Mouse (Mus musculus): Measurements from ENCODE around the gene Cacng7. TPM values are rescaled to one million over a fixed set of nuclear protein-coding genes. Genes with fewer than 3 reads are reported as not detected.
A peak's percentile ranks its signal among the peaks of the same experiment; 100 is the strongest.

The Cacng7 gene
- polyA plus RNA-seq, 1 experiment from 2014 or later, result 2.2 TPM

DNA sequence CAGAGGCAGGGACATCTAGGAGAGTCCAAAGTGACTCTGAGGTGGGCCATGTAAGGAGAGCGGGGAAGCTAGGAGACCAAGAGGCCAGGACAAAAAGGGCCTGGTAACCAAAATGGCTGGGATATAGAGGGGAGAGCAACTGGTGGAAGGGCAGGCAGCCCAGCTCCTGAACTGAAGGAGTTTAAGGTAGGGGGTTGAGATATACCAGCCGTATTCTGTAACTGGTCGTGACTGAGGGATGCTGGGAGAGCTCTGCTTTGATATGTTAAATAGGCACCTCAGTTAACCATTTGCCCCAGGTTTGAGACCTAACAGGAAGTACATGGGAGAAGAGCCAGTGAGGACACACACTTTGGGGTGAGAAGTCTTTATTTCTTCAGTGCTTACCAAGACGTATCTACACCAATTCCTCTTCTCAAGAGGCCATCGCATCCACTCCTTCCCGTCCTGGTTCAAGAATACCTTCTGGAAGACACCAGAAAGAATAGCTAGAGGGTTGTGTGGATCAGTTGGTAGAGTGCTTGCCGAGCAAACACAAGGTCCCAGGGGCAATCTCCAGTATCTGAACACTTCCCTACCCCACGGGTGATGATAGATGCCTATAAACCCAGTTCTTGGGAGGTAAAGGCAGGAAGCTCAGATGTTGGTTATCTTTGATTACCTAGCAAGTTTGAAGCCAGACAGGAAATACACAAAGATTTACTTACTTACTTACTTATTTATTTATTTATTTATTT, 31.7 kb upstream of the Cacng7 start:
- H3K4me2 ChIP-seq (replicated peaks; ENCODE audit: low read depth, low read length), result no peak overlapping the region
- 70% methylated on average over 8 of the region's 8 CpGs for WGBS
- no peaks in the 10 kb centered on the region for H3K9me3 ChIP-seq (ENCODE audit: control insufficient read depth, low read length)
- peaks cover 23% of the 10 kb centered on the region for H3K36me3 ChIP-seq (ENCODE audit: control insufficient read depth, insufficient read depth, low read length)
- peaks cover 38% of the 10 kb centered on the region for H3K27me3 ChIP-seq (ENCODE audit: control insufficient read depth, insufficient read depth, low read length)
- ATAC-seq (ENCODE audit: low FRiP score, low TSS enrichment), result no peak
- no peak overlapping the region for H3K4me3 ChIP-seq (ENCODE audit: low read length)
- H3K9ac ChIP-seq (ENCODE audit: low read depth, low read length), result no peak overlapping the region
- no peak overlapping the region for H3K27ac ChIP-seq (ENCODE audit: low read depth, low read length)
- peaks cover 9% of the 10 kb centered on the region; the same call in 1 of the 2 replicates for H3K4me1 ChIP-seq (ENCODE audit: control insufficient read depth, insufficient read depth, low read length)

DNA sequence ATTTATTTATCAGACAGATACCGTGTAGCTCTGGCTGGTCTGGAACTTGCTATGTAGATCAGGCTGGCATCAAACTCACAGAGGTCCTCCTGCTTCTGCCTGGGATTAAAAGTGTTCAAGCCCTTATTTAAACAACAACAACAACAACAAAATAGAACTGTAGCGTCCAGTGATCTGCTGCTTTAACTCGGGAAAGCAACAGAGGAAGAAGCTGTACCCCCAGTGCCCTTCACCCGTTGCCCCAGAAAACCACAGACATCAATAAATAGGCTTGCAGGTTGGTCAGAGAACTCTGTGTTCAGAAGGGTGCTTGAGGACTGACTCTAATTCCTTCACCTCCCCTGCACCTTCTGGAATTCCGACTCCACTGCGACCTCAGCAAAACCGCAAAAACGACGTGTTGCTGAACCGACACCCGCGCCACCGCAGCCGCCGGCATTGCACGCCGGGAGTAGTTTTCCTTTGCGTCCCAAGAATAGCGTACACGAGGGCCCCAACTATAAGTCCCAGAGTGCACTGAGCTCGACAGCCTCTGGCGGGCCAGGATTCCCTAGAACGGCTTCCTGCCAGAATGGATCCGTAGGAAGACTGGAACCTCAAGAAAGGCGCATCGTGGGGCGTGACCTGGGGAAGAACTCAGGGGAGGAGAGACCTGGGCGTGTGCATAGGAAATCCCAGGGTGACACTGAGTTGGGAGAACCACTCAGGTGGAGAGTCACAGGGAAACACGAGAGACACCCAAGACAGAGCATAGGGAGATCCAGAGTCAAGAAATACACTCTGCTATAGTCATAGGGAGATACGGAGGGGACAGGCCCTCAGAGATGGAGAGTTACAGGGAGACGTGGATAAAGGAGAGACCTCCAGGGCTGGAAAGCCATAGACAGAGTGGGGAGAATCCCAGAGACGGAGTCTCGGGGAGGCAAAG, 30.9 kb upstream of the Cacng7 start:
- Histone ChIP-seq H3K36me3 (ENCODE audit: control insufficient read depth, insufficient read depth, low read length) (peaks cover 17% of the 10 kb centered on the region), H3K4me3 (ENCODE audit: low read length) (peak overlapping the region; percentile 33), H3K9me3 (ENCODE audit: control insufficient read depth, low read length) (no peaks in the 10 kb centered on the region), H3K27ac (ENCODE audit: low read depth, low read length) (no peak overlapping the region), H3K27me3 (ENCODE audit: control insufficient read depth, insufficient read depth, low read length) (peaks cover 38% of the 10 kb centered on the region), H3K4me2 (replicated peaks; ENCODE audit: low read depth, low read length) (peak overlapping the region; percentile 56), H3K9ac (ENCODE audit: low read depth, low read length) (peak overlapping the region; percentile 40; the same call in 1 of the 2 replicates), H3K4me1 (ENCODE audit: control insufficient read depth, insufficient read depth, low read length) (peaks cover 9% of the 10 kb centered on the region; the same call in 1 of the 2 replicates)
- 7% methylated on average over 33 of the region's 33 CpGs for WGBS
- ATAC-seq (ENCODE audit: low FRiP score, low TSS enrichment), result peak; percentile 33; the same call in 1 of the 2 replicates

DNA sequence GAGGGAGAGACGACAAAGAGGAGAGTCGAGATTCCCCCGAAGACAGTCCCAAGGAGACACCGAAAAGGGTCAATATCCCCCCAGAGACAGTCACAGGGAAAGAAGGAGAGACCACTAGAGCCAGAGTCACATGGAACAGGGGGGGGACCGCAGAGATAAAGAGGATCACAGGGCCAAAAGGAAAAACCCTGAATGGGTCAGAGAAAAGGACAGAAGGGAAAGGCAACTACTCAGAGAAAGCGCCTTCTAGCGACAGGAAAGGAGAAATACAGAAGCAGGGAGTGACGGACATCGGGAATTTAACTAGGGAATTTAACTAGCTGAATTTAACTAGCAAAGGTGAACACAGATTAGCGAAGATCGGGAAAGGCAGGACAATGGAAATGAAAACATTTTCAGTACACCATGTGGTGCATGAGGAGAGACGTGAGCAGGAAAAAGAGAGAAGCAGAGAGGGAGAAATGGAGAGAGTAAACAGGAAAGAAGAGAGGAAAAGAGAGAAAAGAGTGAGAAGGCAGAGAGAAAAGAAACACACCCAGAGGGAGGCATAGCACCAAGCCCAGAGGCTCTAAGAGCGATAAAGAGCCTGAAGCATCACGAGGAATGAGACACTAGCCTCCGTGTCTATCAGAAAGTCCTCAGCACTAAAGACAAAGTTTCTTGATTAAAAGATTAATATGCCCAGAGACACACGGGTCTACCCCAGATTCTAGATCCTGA, 30.0 kb upstream of the Cacng7 start:
- Histone ChIP-seq H3K4me2 (replicated peaks; ENCODE audit: low read depth, low read length) (peak overlapping the region; percentile 56), H3K4me1 (ENCODE audit: control insufficient read depth, insufficient read depth, low read length) (peaks cover 9% of the 10 kb centered on the region; the same call in 1 of the 2 replicates), H3K9me3 (ENCODE audit: control insufficient read depth, low read length) (no peaks in the 10 kb centered on the region), H3K27me3 (ENCODE audit: control insufficient read depth, insufficient read depth, low read length) (peaks cover 38% of the 10 kb centered on the region), H3K9ac (ENCODE audit: low read depth, low read length) (peak overlapping the region; percentile 40; the same call in 1 of the 2 replicates), H3K4me3 (ENCODE audit: low read length) (peak overlapping the region; percentile 37), H3K27ac (ENCODE audit: low read depth, low read length) (no peak overlapping the region), H3K36me3 (ENCODE audit: control insufficient read depth, insufficient read depth, low read length) (peaks cover 9% of the 10 kb centered on the region)
- 3% methylated on average over 16 of the region's 16 CpGs for WGBS
- peak; percentile 6; the same call in 1 of the 2 replicates for ATAC-seq (ENCODE audit: low FRiP score, low TSS enrichment)

DNA sequence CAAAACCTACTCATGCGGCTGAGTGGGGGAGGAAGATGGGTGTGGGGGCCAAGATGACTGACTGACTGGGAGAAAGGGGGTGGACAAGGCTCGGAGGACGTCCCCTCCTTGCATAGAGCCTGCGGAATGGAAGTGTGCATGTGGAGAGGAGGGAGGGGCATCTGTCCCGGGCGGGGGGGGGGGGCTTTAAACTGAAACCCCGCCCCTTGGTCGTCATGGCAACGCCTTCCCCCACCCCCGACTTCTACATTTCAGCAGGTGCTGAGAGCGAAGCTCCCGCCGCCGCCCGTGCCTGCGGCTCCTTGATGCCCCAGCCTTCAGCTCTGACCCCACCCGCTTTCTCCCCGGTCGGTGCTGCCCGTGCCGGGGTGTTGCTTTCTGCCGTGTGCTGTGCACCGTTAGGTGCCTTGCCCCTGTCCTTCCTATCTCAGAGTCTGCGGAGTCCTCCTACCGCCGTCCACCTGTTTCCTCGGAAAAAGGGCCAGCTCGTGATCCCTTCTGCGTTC, 29.4 kb upstream of the Cacng7 start:
- Histone ChIP-seq H3K36me3 (ENCODE audit: control insufficient read depth, insufficient read depth, low read length) (peaks cover 4% of the 10 kb centered on the region; the same call in 1 of the 2 replicates), H3K9me3 (ENCODE audit: control insufficient read depth, low read length) (no peaks in the 10 kb centered on the region), H3K9ac (ENCODE audit: low read depth, low read length) (0 out of 2 replicates have a peak overlapping the region, but pooled peaks have one; percentile 23), H3K4me3 (ENCODE audit: low read length) (peak overlapping the region; percentile 37), H3K4me2 (replicated peaks; ENCODE audit: low read depth, low read length) (peak overlapping the region; percentile 56), H3K27ac (ENCODE audit: low read depth, low read length) (no peak overlapping the region), H3K4me1 (ENCODE audit: control insufficient read depth, insufficient read depth, low read length) (peaks cover 9% of the 10 kb centered on the region; the same call in 1 of the 2 replicates), H3K27me3 (ENCODE audit: control insufficient read depth, insufficient read depth, low read length) (peaks cover 38% of the 10 kb centered on the region)
- WGBS, result under 1% methylated on average over 26 of the region's 29 CpGs
- ATAC-seq (ENCODE audit: low FRiP score, low TSS enrichment), result peak; percentile 65

DNA sequence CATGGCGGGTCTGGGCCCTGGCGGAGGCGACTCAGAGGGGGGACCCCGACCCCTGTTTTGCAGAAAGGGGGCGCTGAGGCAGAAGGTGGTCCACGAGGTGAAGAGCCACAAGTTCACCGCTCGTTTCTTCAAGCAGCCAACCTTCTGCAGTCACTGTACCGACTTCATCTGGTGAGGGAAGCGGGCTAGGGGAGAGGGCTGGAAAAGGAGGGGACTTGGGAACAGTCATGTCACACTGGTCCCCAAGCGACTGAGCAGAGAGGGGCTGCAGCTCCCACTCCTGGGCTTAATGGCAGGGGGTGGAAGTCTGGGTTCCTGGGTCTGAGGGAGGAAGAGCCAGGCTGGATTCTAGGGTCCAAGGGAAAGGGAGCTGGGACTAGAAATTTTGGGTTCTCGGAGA, 29.0 kb upstream of the Cacng7 start:
- Histone ChIP-seq H3K4me2 (replicated peaks; ENCODE audit: low read depth, low read length) (peak overlapping the region; percentile 56), H3K27me3 (ENCODE audit: control insufficient read depth, insufficient read depth, low read length) (peaks cover 38% of the 10 kb centered on the region), H3K27ac (ENCODE audit: low read depth, low read length) (no peak overlapping the region), H3K4me3 (ENCODE audit: low read length) (peak overlapping the region; percentile 37), H3K9me3 (ENCODE audit: control insufficient read depth, low read length) (no peaks in the 10 kb centered on the region), H3K36me3 (ENCODE audit: control insufficient read depth, insufficient read depth, low read length) (no peaks in the 10 kb centered on the region), H3K4me1 (ENCODE audit: control insufficient read depth, insufficient read depth, low read length) (peaks cover 9% of the 10 kb centered on the region; the same call in 1 of the 2 replicates), H3K9ac (ENCODE audit: low read depth, low read length) (0 out of 2 replicates have a peak overlapping the region, but pooled peaks have one; percentile 23)
- WGBS, result 2% methylated on average over 12 of the region's 12 CpGs
- peak; percentile 14; the same call in 1 of the 2 replicates for ATAC-seq (ENCODE audit: low FRiP score, low TSS enrichment)

DNA sequence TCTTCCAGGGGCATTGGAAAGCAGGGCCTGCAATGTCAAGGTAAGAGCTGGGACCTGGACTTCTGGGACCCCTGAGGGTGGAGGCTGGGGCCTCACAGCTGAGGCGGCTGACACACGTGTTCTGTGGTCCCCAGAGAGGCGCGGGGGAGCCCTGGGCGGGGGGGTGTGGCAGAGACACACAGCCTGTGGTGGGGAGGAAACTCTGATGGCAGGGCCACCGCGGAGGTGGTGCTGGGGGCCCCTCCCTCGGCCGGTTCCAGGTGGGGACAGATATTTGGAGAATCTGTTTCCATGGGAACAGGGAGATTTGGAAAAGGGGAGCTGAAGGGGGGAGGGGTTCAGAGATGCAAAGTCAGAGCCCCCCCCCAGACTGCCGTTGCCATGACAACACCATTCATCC, 28.5 kb upstream of the Cacng7 start:
- WGBS, result 7% methylated on average over 10 of the region's 10 CpGs
- H3K27ac ChIP-seq (ENCODE audit: low read depth, low read length), result no peak overlapping the region
- H3K36me3 ChIP-seq (ENCODE audit: control insufficient read depth, insufficient read depth, low read length), result no peaks in the 10 kb centered on the region
- H3K4me2 ChIP-seq (replicated peaks; ENCODE audit: low read depth, low read length), result no peak overlapping the region
- H3K9me3 ChIP-seq (ENCODE audit: control insufficient read depth, low read length), result no peaks in the 10 kb centered on the region
- no peak overlapping the region for H3K9ac ChIP-seq (ENCODE audit: low read depth, low read length)
- H3K4me3 ChIP-seq (ENCODE audit: low read length), result no peak overlapping the region
- H3K27me3 ChIP-seq (ENCODE audit: control insufficient read depth, insufficient read depth, low read length), result peaks cover 38% of the 10 kb centered on the region
- H3K4me1 ChIP-seq (ENCODE audit: control insufficient read depth, insufficient read depth, low read length), result peaks cover 9% of the 10 kb centered on the region; the same call in 1 of the 2 replicates
- ATAC-seq (ENCODE audit: low FRiP score, low TSS enrichment), result peak; percentile 42; the same call in 1 of the 2 replicates

DNA sequence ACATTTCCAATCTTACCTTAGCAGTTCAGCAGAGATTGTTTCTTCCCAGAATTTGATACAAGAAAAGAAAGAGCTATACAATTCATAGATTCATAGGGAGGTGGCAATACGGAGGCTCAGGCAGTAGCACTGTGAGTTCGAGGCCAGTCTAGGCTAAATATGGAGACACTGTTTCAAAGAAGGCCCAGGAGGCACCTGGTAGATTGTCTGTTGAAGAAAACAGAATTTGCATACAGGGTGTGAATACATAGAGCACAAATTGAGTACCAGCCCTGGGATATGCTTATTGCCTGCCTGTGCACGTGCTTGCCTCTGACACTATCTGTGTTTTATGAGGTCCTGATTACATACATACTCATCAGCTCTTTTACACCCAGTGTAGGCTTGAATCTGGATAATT, 26.4 kb upstream of the Cacng7 start:
- no peak for ATAC-seq (ENCODE audit: low FRiP score, low TSS enrichment)
- H3K9me3 ChIP-seq (ENCODE audit: control insufficient read depth, low read length), result peaks cover 5% of the 10 kb centered on the region; the same call in 1 of the 2 replicates
- H3K27ac ChIP-seq (ENCODE audit: low read depth, low read length), result no peak overlapping the region
- peaks cover 9% of the 10 kb centered on the region; the same call in 1 of the 2 replicates for H3K4me1 ChIP-seq (ENCODE audit: control insufficient read depth, insufficient read depth, low read length)
- H3K27me3 ChIP-seq (ENCODE audit: control insufficient read depth, insufficient read depth, low read length), result peaks cover 33% of the 10 kb centered on the region
- 75% methylated on average over 3 of the region's 3 CpGs for WGBS
- no peak overlapping the region for H3K9ac ChIP-seq (ENCODE audit: low read depth, low read length)
- no peaks in the 10 kb centered on the region for H3K36me3 ChIP-seq (ENCODE audit: control insufficient read depth, insufficient read depth, low read length)
- no peak overlapping the region for H3K4me2 ChIP-seq (replicated peaks; ENCODE audit: low read depth, low read length)
- no peak overlapping the region for H3K4me3 ChIP-seq (ENCODE audit: low read length)

DNA sequence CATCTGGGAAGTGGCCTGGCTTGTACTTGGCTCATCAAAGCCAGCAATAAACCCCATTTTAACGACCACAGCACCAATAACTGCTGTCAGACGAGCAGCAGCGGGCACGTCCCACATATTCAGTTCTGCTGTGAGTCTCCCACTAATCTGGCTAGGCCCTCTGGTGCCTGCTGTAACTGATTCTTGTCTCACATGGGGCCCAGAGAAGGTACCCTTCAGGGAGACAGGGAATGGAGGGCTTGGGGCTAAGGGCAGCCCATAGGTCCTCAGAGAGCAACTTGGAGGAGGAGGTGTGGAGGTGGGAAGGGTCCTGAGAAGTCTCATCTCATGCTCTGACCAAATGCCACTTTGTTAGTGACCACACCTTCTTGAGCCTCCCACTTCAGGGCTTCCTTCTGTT, 24.1 kb upstream of the Cacng7 start:
- Histone ChIP-seq H3K27me3 (ENCODE audit: control insufficient read depth, insufficient read depth, low read length) (peaks cover 19% of the 10 kb centered on the region), H3K4me3 (ENCODE audit: low read length) (no peak overlapping the region), H3K9ac (ENCODE audit: low read depth, low read length) (no peak overlapping the region), H3K27ac (ENCODE audit: low read depth, low read length) (no peak overlapping the region), H3K9me3 (ENCODE audit: control insufficient read depth, low read length) (peaks cover 5% of the 10 kb centered on the region; the same call in 1 of the 2 replicates), H3K36me3 (ENCODE audit: control insufficient read depth, insufficient read depth, low read length) (no peaks in the 10 kb centered on the region), H3K4me2 (replicated peaks; ENCODE audit: low read depth, low read length) (no peak overlapping the region), H3K4me1 (ENCODE audit: control insufficient read depth, insufficient read depth, low read length) (peaks cover 3% of the 10 kb centered on the region; the same call in 1 of the 2 replicates)
- ATAC-seq (ENCODE audit: low FRiP score, low TSS enrichment), result no peak
- WGBS, result 10% methylated on average over 4 of the region's 4 CpGs
